In genomic region chr11:120256543-120256942, GRCm38 (mm10) we compare ENCODE assay signal across 12 mouse cellular contexts. TPM values are rescaled to one million over a fixed set of nuclear protein-coding genes. Genes with fewer than 3 reads are reported as not detected.
A peak's percentile ranks its signal among the peaks of the same experiment; 100 is the strongest.
DNase-seq lines count a peak whose midpoint lies in the region; ATAC-seq and TF ChIP-seq lines count a peak whose summit lies in the region.
"Had no signal": no experiment of that assay in that cellular context is flagged by ENCODE, and none has a peak within 500 bp of the region (broad histone marks: within the 10 kb centered on the region; RNA-seq: fewer than 3 reads in every experiment).

No protein-coding gene starts in this region.

- H3K9me3 ChIP-seq in forebrain, embryonic 12.5 days = no peaks in the 10 kb centered on the region
- no peaks in the 10 kb centered on the region for H3K9me3 ChIP-seq in forebrain, embryonic 13.5 days (replicated peaks)
- no peaks in the 10 kb centered on the region for H3K9me3 ChIP-seq in kidney, embryonic 16.5 days (ENCODE audit: low read length)
- H3K9me3 ChIP-seq in hindbrain, embryonic 15.5 days = no peaks in the 10 kb centered on the region

- WGBS in forebrain, embryonic 12.5 days = 67% methylated on average over 10 of the region's 10 CpGs
- WGBS in forebrain, embryonic 13.5 days = 71% methylated on average over 10 of the region's 10 CpGs
- WGBS in kidney, embryonic 16.5 days = 55% methylated on average over 10 of the region's 10 CpGs
- 47% methylated on average over 9 of the region's 10 CpGs for WGBS in hindbrain, embryonic 15.5 days

- no peak overlapping the region for H3K4me3 ChIP-seq in forebrain, embryonic 12.5 days (replicated peaks)
- H3K4me3 ChIP-seq in forebrain, embryonic 13.5 days = no peak overlapping the region
- no peak overlapping the region for H3K4me3 ChIP-seq in kidney, embryonic 16.5 days (ENCODE audit: low read length)
- H3K4me3 ChIP-seq in hindbrain, embryonic 15.5 days = no peak overlapping the region

- TF ChIP-seq CTCF in Patski (IDR thresholded peaks at IDR 0.05) = no peak

- H3K27me3 ChIP-seq in forebrain, embryonic 12.5 days = no peaks in the 10 kb centered on the region; the same call in 1 of the 2 replicates
- 0 out of 2 replicates have a peak, but pooled peaks cover 5% of the 10 kb centered on the region for H3K27me3 ChIP-seq in forebrain, embryonic 13.5 days
- H3K27me3 ChIP-seq in kidney, embryonic 16.5 days (ENCODE audit: insufficient read depth, low read length) = no peaks in the 10 kb centered on the region
- H3K27me3 ChIP-seq in Patski = no peaks in the 10 kb centered on the region
- H3K27me3 ChIP-seq in hindbrain, embryonic 15.5 days = no peaks in the 10 kb centered on the region

- CTCF ChIA-PET in Patski (lab: Charles Lee) = interaction anchor here (1.6 kb wide), 1 partner anchor 18 kb away, joined by 4 read pairs; no protein-coding TSS in a partner anchor

- H3K9ac ChIP-seq in forebrain, embryonic 12.5 days = 0 out of 2 replicates have a peak overlapping the region, but pooled peaks have one; percentile 7
- no peak overlapping the region for H3K9ac ChIP-seq in forebrain, embryonic 13.5 days
- no peak overlapping the region for H3K9ac ChIP-seq in kidney, embryonic 16.5 days (replicated peaks; ENCODE audit: low read length)
- H3K9ac ChIP-seq in hindbrain, embryonic 15.5 days = no peak overlapping the region
- H3K9ac ChIP-seq: liver, embryonic 14.5 days had no signal

- H3K4me2 ChIP-seq in forebrain, embryonic 12.5 days = 0 out of 2 replicates have a peak overlapping the region, but pooled peaks have one; percentile 15
- no peak overlapping the region for H3K4me2 ChIP-seq in forebrain, embryonic 13.5 days
- no peak overlapping the region for H3K4me2 ChIP-seq in kidney, embryonic 16.5 days (replicated peaks; ENCODE audit: low read depth, low read length)
- H3K4me2 ChIP-seq in hindbrain, embryonic 15.5 days = no peak overlapping the region

- peak; percentile 23 for DNase-seq in kidney, postnatal 10 days
- DNase-seq in Patski (ENCODE audit: low read depth, low spot score) = no peak
- no peak for DNase-seq in yolk sac, embryonic 10.5 days (ENCODE audit: low spot score)
- DNase-seq: cerebellum, adult 2 months; kidney, postnatal 14 days; thymus, adult 18-20 months had no signal

- no peak overlapping the region for H3K27ac ChIP-seq in forebrain, embryonic 12.5 days
- no peak overlapping the region for H3K27ac ChIP-seq in forebrain, embryonic 13.5 days
- H3K27ac ChIP-seq in kidney, embryonic 16.5 days (ENCODE audit: low read length) = no peak overlapping the region
- 0 out of 2 replicates have a peak overlapping the region, but pooled peaks have one; percentile 22 for H3K27ac ChIP-seq in hindbrain, embryonic 15.5 days (replicated peaks)
- H3K27ac ChIP-seq: liver, embryonic 14.5 days had no signal

- H3K36me3 ChIP-seq in forebrain, embryonic 12.5 days (replicated peaks) = peaks cover 20% of the 10 kb centered on the region; the same call in 1 of the 2 replicates
- H3K36me3 ChIP-seq in forebrain, embryonic 13.5 days (ENCODE audit: poor library complexity, severe bottlenecking) = peaks cover 4% of the 10 kb centered on the region; the same call in 1 of the 2 replicates
- H3K36me3 ChIP-seq in kidney, embryonic 16.5 days (ENCODE audit: insufficient read depth, low read length) = no peaks in the 10 kb centered on the region
- H3K36me3 ChIP-seq in hindbrain, embryonic 15.5 days = no peaks in the 10 kb centered on the region

- POLR2A ChIA-PET in Patski (lab: Charles Lee) = no interaction called here

- H3K4me1 ChIP-seq in forebrain, embryonic 12.5 days = peaks cover 97% of the 10 kb centered on the region
- H3K4me1 ChIP-seq in forebrain, embryonic 13.5 days = peaks cover 97% of the 10 kb centered on the region
- H3K4me1 ChIP-seq in kidney, embryonic 16.5 days (ENCODE audit: insufficient read depth, low read length) = peaks cover 84% of the 10 kb centered on the region
- H3K4me1 ChIP-seq in hindbrain, embryonic 15.5 days (replicated peaks) = peaks cover 96% of the 10 kb centered on the region

- ATAC-seq in forebrain, embryonic 12.5 days (ENCODE audit: low FRiP score) = no peak
- no peak for ATAC-seq in forebrain, embryonic 13.5 days
- no peak for ATAC-seq in kidney, embryonic 16.5 days (ENCODE audit: low FRiP score, low TSS enrichment)
- ATAC-seq in Patski = peak; percentile 40
- no peak for ATAC-seq in hindbrain, embryonic 15.5 days (ENCODE audit: low FRiP score, low read depth)
- ATAC-seq in megakaryocyte progenitor cell, adult 5-6 weeks (replicated peaks; ENCODE audit: poor library complexity) = no peak

- in situ Hi-C loops in Patski (cut with MboI; ENCODE audit: low pct_unique_long_range_greater_than_20kb) = no loop called here

RNA-seq across cellular contexts. Expression of gene Bahcc1, which starts 23.8 kb away (rescaled TPM):
- polyA plus RNA-seq in forebrain, embryonic 12.5 days (2016; fragmentation: Nextera tagmentation; extraction: Ambion mirVana) = 23.5 and 24.0 TPM in 2 replicates
- polyA plus RNA-seq in forebrain, embryonic 13.5 days (2015; fragmentation: Nextera tagmentation; extraction: Ambion mirVana) = 17.2 TPM in 2 replicates
- polyA plus RNA-seq in kidney, embryonic 16.5 days (2015; fragmentation: Nextera tagmentation; extraction: Ambion mirVana) = 13.2 and 14.2 TPM in 2 replicates
- polyA plus RNA-seq in Patski (2021) = 12.4 TPM
- polyA plus RNA-seq in hindbrain, embryonic 15.5 days (2015; fragmentation: Nextera tagmentation; extraction: Ambion mirVana) = 11.5 and 12.5 TPM in 2 replicates
- 12.1 and 17.2 TPM in 2 replicates for total RNA-seq in megakaryocyte progenitor cell, adult 5-6 weeks (2015)
- 3.9 and 5.4 TPM in 2 replicates for total RNA-seq in megakaryocyte progenitor cell, adult 5-6 weeks (2017)
